Mouse (Mus musculus): ENCODE data around the gene Zfp629.

Zfp629 gene

GRCm38 (mm10) chr7:127614091-127614490 is 1.5 kb downstream of the Zfp629 start:
- no peak for DNase-seq

DNA sequence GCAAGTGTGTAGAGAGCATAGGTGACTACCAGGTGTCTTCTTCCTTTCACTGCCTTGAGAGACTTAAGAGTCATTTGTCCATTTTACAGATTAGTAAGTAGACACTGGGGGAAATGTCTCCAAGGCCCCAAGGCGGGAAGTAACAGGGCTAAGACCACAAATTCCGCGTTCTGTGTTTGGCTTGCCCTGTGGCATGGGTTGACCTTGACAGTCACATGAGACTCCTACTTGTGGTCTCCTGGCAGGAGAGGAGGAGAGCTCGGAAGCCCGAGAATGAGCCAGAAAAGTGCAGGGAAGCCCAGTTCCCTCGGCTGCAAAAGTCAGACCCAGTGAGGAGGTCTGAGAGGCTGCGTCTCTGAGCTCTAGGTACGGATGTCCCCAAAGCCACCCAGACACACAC is 2.1 kb downstream of the Zfp629 start:
- DNase-seq: no peak

GRCm38 (mm10) chr7:127611561-127611960 is 4.0 kb downstream of the Zfp629 start:
- DNase-seq: no peak

DNA sequence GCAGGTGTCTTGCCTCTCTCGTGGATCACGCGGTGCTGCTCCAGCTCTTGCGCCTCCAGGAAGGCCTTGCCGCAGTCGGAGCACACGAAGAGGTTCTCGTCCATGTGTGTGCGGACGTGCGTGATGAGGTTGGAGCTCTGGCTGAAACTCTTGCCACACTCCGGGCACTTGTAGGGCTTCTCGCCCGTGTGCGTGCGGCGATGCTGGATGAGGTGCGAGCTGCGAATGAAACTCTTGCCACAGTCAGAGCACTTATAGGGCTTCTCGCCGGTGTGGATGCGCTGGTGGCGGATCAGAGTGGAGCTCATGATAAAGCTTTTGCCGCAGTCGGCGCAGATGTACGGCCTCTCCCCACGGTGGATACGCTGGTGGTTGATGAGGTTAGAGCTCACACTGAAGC is 4.6 kb downstream of the Zfp629 start:
- DNase-seq: no peak

GRCm38 (mm10) chr7:127607150-127607549 is 8.4 kb downstream of the Zfp629 start:
- DNase-seq: peak; percentile 46

GRCm38 (mm10) chr7:127604256-127604655 is 11.3 kb downstream of the Zfp629 start:
- no peak for DNase-seq

DNA sequence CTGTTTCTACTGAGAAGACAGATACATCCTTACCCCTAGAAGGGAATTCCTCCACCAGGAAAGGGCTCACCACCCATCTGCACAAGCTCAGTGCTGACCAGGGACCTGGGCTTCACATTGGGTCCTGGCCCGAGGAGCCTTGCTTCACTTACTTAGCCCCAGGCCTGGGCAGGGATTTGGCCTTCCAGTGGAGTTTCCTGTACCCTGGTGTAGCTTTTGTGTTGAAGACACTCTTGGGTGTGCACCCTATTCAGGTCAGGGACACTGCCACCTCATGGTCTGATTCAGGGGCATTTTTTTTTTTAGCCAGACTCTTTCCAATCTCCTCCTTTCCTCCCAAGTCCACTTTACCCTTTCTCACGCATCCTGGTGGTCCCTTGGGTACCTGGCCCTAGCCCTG is 12.7 kb downstream of the Zfp629 start:
- DNase-seq: no peak

DNA sequence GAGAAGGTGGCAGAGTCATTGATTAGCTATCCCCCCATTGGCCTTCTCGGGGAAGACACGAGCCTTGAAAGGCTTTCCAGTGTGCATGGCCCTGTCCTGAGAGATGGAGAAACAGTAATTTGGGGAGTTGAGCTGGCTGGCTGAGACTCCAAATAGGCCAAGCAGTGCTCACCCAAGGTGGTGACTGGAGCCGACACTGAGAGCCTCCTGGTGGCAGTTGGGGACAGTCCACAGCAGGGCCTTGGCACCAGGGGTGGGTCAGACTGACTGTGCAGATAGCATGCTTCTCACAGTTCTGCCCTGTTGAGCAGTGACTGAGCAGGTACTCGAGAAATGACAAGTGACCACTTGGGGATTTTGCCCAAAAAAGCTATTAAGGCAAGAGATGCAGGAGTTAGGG is 13.9 kb downstream of the Zfp629 start:
- DNase-seq: no peak

GRCm38 (mm10) chr7:127600612-127601011 is 15.0 kb downstream of the Zfp629 start:
- no peak for DNase-seq

DNA sequence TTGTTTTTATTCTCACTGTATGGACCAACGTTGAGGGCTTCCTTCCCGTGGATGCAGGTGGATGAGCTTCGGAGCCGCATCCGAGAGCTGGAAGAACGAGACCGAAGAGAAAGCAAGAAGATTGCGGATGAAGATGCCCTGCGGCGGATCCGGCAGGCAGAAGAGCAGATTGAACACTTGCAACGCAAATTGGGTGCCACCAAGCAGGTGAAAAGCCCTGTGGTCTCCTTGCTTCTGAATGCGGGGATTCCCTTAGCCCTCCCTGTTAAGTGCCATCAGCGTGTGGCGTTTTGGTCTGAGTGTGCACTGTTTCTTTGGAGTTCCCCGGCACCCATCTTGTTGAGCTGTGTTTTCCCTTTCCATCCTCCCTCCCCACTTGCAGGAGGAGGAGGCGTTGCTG is 18.9 kb downstream of the Zfp629 start:
- no peak for DNase-seq

- DNase-seq: no peak
Measured at GRCm38 (mm10) chr7:127592575-127592974, 23.0 kb downstream of the Zfp629 start.

- DNase-seq: no peak
Measured at GRCm38 (mm10) chr7:127591108-127591507, 24.5 kb downstream of the Zfp629 start.

DNA sequence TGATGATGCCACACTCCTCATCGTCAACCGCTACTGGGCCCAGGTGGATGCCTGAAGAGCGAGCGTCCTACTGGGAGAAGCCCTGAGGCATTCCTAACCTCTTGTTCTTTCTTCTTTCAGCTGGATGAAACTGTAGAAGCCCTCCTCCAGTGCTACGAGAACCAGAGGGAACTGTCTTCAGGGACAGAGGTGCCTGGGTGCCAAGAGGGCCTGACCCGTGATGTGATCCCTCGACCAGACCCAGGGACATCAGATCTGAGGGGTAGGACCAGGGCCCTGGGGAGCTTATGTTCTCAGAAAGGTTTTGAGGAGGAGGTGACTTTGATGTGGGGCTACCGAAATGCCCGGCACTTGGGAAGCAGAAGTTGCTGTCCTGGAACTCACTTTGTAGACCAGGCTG is 26.0 kb downstream of the Zfp629 start:
- no peak for DNase-seq

- no peak for DNase-seq
Measured at GRCm38 (mm10) chr7:127588901-127589300, 26.7 kb downstream of the Zfp629 start.

DNA sequence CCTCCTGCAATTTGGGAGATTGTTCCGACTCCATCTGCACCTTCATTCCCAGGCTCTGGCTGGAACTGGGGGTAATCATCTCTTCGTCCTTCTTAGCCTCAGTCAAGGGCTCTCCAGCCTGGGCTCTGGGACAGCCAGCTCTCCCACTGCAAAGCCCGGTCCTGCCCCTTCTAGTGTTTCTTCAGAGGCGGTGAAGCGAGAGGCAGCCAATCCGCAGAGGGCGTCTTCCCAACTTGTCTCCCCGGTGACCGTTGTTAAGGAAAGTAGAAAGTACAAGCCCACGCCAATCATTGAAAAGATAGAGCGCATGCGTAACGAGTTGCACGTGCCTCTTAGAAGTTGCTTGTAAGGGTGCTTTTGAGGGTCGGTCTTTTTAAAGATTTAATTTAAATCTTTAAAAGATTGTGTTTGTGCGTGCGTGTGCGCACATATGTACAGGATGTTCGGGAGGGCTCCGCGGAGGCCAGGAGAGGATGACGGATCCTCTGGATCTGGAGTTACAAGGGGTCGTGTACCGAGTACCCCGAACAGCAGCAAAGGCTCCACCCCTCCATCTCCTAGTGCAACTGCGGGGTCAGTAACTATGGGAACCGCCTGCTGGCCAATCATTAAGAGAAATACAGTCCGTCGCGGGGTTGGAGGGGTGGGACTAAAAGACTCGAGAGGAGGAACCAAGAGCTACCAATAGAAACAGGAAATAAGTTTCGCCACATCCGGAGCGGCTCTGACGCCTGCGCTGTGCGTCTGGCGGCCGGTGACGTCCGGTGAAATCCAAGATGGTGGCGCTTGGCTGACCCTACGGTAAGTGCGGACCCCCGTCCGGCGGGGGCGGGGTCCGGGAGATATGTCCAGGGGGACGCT is 27.4 kb downstream of the Zfp629 start, which contains the start of the genes Ccdc189 and Rnf40:
Ccdc189 (minus strand) TSS at position 585 of the 861 bp plus-strand sequence.
Rnf40 (plus strand) TSS at position 757 of the 861 bp plus-strand sequence.
- peak; percentile 92 for DNase-seq

DNA sequence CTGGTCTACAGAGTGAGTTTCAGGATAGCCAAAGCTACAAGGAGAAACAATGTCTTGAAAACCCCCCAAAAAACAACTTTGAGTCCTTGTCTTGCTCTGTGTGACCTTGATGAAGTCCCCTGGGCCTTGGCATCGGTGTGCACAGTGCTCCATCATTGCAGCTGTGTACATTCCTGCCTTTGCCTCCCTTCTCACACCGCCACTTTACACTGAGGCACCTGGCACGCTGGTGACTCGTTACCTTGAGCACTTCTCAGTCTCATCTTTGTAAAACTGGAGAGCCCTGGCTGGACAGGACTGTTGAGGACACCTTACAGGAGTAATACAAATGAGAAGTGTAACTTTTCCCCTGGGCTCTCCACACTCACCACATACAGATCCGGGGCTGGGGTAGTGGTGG is 28.4 kb downstream of the Zfp629 start:
- no peak for DNase-seq

GRCm38 (mm10) chr7:127586149-127586548 is 29.4 kb downstream of the Zfp629 start:
- DNase-seq: no peak

DNA sequence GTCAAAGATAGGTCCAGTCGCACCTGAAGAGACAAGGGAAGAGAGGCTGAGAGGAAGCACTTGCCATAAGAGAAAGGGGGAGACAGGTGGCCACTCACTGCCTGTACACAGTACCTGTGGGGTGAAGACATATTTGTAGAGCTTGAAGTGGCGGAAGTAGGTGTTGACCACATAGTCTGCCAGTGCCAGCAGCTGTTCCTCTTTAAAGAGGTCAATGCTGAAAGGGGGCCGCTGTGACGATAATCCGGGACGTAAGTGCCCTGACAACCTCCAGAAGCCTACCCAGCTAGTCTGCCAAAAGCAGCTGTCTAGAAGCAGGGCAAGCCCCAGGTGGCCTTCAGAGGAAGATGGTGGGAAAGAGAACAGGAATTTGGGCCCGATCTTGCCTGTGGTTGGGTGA is 30.6 kb downstream of the Zfp629 start:
- peak; percentile 14 for DNase-seq

- no peak for DNase-seq
Measured at GRCm38 (mm10) chr7:127583260-127583659, 32.3 kb downstream of the Zfp629 start.

DNA sequence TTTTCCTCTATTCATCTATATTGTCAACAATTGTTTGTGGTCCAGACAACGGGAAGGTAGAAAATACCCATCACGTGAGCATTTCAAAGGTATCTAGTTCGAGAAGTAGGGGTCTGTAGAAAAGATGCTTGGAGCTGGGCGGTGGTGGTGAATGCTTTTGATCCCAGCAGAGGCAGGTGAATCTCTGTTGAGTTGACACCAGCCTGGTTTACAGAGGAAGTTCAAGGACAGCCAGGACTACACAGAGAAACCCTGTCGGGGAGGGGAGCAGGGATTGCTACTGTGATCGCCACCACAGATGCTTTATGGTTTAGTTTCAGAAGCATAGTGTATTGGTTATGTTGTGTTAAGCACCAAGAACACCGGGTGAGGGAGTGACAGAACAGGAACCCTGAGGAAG is 41.5 kb downstream of the Zfp629 start:
- DNase-seq: no peak

DNA sequence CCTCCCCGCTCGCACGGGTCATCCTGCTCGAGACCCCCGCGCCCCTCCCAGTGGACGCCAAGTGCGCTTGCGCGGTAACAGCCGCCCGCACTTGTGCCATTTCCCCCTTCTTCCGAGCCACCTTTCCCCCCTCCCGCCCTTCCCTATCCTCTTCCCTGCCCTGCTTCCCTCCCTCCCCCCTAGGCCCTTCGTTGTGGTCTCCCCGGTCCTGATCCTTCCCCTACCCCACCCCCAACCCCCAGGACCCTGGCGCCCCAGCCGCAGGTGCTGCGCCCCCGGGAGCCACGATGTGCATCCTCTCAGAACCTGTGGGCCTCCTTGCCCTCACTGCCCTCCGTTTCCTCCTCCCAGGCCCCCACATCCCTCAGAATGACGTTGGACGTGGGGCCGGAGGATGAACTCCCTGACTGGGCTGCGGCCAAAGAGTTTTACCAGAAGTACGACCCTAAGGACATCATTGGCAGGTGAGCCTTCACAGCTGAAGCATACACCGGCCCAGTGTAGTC is 42.0 kb downstream of the Zfp629 start:
- DNase-seq: no peak

DNA sequence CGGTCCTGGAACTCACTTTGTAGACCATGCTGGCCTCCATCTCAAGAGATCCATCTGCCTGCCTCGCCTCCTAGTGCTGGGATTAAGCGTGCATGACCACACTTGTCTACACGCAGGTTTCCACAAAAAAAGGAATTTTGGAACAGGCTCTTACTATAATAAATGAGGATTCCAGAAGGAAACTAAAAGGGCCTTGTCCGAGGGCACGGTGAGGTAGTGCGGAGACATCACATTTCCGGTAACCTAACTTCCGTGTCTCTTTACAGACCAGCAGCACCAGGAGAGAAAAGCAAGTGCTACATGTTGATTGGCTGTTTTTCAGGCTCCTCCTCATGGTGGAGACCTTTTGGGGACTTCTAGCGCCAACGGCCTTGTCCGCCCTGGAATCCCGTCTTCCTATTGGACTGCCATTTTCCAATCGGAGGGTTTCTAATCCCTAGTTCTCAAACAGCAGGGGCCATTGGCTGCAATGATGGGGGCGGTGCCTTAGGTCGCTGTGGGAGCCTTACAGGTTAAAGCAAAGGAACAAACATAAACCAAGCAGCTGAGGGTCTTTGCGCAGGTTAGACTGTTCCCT is 42.6 kb downstream of the Zfp629 start, which contains the start of gene Phkg2:
Phkg2 (plus strand) TSS at position 446 of the 577 bp plus-strand sequence.
- peak; percentile 89 for DNase-seq

- DNase-seq: peak; percentile 16
Measured at GRCm38 (mm10) chr7:127564381-127565150, 51.0 kb downstream of the Zfp629 start.
